Mouse (Mus musculus): ENCODE measurements around the gene Hnf1b. TPM values are rescaled to one million over a fixed set of nuclear protein-coding genes. Genes with fewer than 3 reads are reported as not detected.

Gene Hnf1b
- total and polyA plus RNA-seq, 3 experiments: 0.11 to 3.0 (median 0.42) TPM

DNA sequence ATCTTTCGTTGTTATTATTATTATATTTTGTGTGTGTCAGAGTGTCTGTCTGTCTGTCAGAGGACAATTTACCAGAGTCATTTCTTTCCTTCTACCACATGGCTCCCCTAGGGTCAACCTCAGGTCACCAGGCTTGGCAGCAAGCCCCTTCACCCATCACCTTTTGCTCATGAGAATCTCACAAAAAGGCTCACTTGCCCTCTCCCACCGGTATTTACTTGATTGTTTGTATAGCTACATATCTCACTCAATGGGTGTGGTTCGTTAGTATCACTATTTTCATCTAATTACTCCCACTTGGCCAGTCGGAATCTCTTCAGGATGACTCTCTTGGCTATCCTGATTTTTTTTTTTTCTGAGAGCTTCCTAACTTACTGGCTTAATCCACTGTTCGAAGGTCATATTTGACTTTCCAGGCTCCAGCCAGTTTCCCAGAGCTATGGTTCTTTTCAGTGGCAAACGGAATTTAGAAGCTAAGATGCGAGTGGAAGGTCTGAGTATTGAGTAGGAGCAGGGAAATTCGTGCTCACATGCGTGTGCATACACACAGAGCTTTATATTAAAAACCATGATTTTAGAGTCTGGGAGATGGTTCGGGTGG is 82.7 kb downstream of the Hnf1b start:
- H3K4me3 ChIP-seq (replicated peaks in 1 of 3; ENCODE audit: low read depth in 2 of 3, low read length in 2 of 3, poor library complexity in 1 of 3): no peak overlapping the region
- peaks cover 6% of the 10 kb centered on the region for H3K27me3 ChIP-seq (replicated peaks)
- in situ Hi-C loops (cut with MboI; ENCODE audit: low pct_ligation_motif_present, low pct_unique_long_range_greater_than_20kb, low sequenced_read_pairs): loop anchor here (25.0 kb wide), 1 partner anchor 370 kb away; no protein-coding TSS in a partner anchor
- H3K36me3 ChIP-seq (replicated peaks in 1 of 2; ENCODE audit: control insufficient read depth in 1 of 2, insufficient read depth in 1 of 2, low read length in 1 of 2): no peaks in the 10 kb centered on the region
- no peak overlapping the region for H3K9ac ChIP-seq (ENCODE audit: insufficient read depth, low read depth)
- H3K27ac ChIP-seq (ENCODE audit: insufficient read depth, low read depth): no peak overlapping the region
- no peak overlapping the region for H3K4me2 ChIP-seq (ENCODE audit: insufficient read depth, low read depth, poor library complexity, severe bottlenecking)
- peaks cover 0 to 7% of the 10 kb centered on the region in 2 experiments; a peak in 2 of 4 replicates for H3K4me1 ChIP-seq (ENCODE audit: control insufficient read depth in 1 of 2, insufficient read depth in 2 of 2)
- no peaks in the 10 kb centered on the region for H3K79me2 ChIP-seq (replicated peaks; ENCODE audit: control insufficient read depth, extremely low read depth, insufficient read depth, poor library complexity, severe bottlenecking)
- H3K9me3 ChIP-seq (replicated peaks; ENCODE audit: low read length): no peaks in the 10 kb centered on the region
- no peak for TF ChIP-seq POLR2A (IDR thresholded peaks at IDR 0.05; ENCODE audit: low read depth, low read length)
- no peak for TF ChIP-seq ETS1 (conservative IDR thresholded peaks at IDR 0.05; ENCODE audit: low read depth, low read length)
- no peak for TF ChIP-seq JUN (IDR thresholded peaks at IDR 0.05; ENCODE audit: insufficient read depth, low read depth, low read length)
- TF ChIP-seq ZC3H11A (IDR thresholded peaks at IDR 0.05; ENCODE audit: low read depth, low read length): no peak
- no peak for TF ChIP-seq JUND (conservative IDR thresholded peaks at IDR 0.05; ENCODE audit: low read depth, low read length)
- no peak for TF ChIP-seq MAZ (IDR thresholded peaks at IDR 0.05; ENCODE audit: low read depth, low read length)
- no peak for TF ChIP-seq PAX5 (IDR thresholded peaks at IDR 0.05; ENCODE audit: low read length)
- TF ChIP-seq TBP (conservative IDR thresholded peaks at IDR 0.05; ENCODE audit: low read depth, low read length): no peak
- no peak for TF ChIP-seq ZNF384 (IDR thresholded peaks at IDR 0.05; ENCODE audit: low read depth, low read length)
- no peak for TF ChIP-seq GABPA (IDR thresholded peaks at IDR 0.05; ENCODE audit: insufficient replicate concordance, low read depth, low read length)
- TF ChIP-seq POLR2AphosphoS2 (IDR thresholded peaks at IDR 0.05; ENCODE audit: low read depth, low read length): no peak
- TF ChIP-seq MXI1 (IDR thresholded peaks at IDR 0.05; ENCODE audit: low read depth, low read length): no peak
- no peak for TF ChIP-seq UBTF (IDR thresholded peaks at IDR 0.05; ENCODE audit: low read depth, low read length)
- TF ChIP-seq MAFK (IDR thresholded peaks at IDR 0.05; ENCODE audit: insufficient replicate concordance, low read length): no peak
- no peak for DNase-seq (ENCODE audit: extremely low read depth)
- dilution Hi-C loops (cut with MboI; ENCODE audit: extremely low pct_ligation_motif_present, extremely low pct_unique_long_range_greater_than_20kb, low sequenced_read_pairs): no loop called here

DNA sequence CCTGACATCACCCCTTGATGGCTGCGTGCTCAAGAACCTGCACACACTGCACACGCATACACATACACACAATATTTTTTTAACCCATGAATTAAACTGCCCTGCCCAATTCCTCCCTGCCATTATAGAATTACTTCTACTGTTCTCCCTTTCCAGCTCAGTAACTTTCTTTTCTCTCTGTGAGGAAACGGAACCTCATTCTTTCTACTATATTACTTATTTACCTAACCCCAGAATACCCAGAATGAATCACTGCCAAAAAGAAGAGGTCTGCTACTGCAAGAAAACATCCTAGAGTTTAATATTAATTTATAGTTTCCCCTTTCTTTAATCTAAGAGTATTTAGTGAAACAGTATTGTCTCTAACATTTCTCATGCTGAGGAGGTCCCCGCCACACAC is 83.5 kb downstream of the Hnf1b start:
- H3K9ac ChIP-seq (ENCODE audit: insufficient read depth, low read depth): no peak overlapping the region
- H3K4me3 ChIP-seq (replicated peaks in 1 of 3; ENCODE audit: low read depth in 2 of 3, low read length in 2 of 3, poor library complexity in 1 of 3): no peak overlapping the region
- H3K9me3 ChIP-seq (replicated peaks; ENCODE audit: low read length): no peaks in the 10 kb centered on the region
- H3K4me1 ChIP-seq (ENCODE audit: control insufficient read depth in 1 of 2, insufficient read depth in 2 of 2): peaks cover 0 to 7% of the 10 kb centered on the region in 2 experiments; a peak in 2 of 4 replicates
- H3K27ac ChIP-seq (ENCODE audit: insufficient read depth, low read depth): no peak overlapping the region
- in situ Hi-C loops (cut with MboI; ENCODE audit: low pct_ligation_motif_present, low pct_unique_long_range_greater_than_20kb, low sequenced_read_pairs): loop anchor here (25.0 kb wide), 1 partner anchor 371 kb away; no protein-coding TSS in a partner anchor
- no peaks in the 10 kb centered on the region for H3K79me2 ChIP-seq (replicated peaks; ENCODE audit: control insufficient read depth, extremely low read depth, insufficient read depth, poor library complexity, severe bottlenecking)
- H3K27me3 ChIP-seq (replicated peaks): peaks cover 6% of the 10 kb centered on the region
- DNase-seq (ENCODE audit: extremely low read depth): no peak
- dilution Hi-C loops (cut with MboI; ENCODE audit: extremely low pct_ligation_motif_present, extremely low pct_unique_long_range_greater_than_20kb, low sequenced_read_pairs): no loop called here
- no peaks in the 10 kb centered on the region for H3K36me3 ChIP-seq (replicated peaks in 1 of 2; ENCODE audit: control insufficient read depth in 1 of 2, insufficient read depth in 1 of 2, low read length in 1 of 2)
- H3K4me2 ChIP-seq (ENCODE audit: insufficient read depth, low read depth, poor library complexity, severe bottlenecking): no peak overlapping the region
- TF ChIP-seq MAFK (IDR thresholded peaks at IDR 0.05; ENCODE audit: insufficient replicate concordance, low read length): no peak
- TF ChIP-seq MAZ (IDR thresholded peaks at IDR 0.05; ENCODE audit: low read depth, low read length): no peak
- no peak for TF ChIP-seq USF2 (conservative IDR thresholded peaks at IDR 0.05; ENCODE audit: low read depth, low read length)
- TF ChIP-seq USF1 (IDR thresholded peaks at IDR 0.05; ENCODE audit: low read depth, low read length): no peak
- no peak for TF ChIP-seq TBP (conservative IDR thresholded peaks at IDR 0.05; ENCODE audit: low read depth, low read length)
- no peak for TF ChIP-seq E2F4 (IDR thresholded peaks at IDR 0.05; ENCODE audit: insufficient replicate concordance, low read depth, low read length)
- no peak for TF ChIP-seq GABPA (IDR thresholded peaks at IDR 0.05; ENCODE audit: insufficient replicate concordance, low read depth, low read length)
- TF ChIP-seq POLR2AphosphoS2 (IDR thresholded peaks at IDR 0.05; ENCODE audit: low read depth, low read length): no peak
- no peak for TF ChIP-seq UBTF (IDR thresholded peaks at IDR 0.05; ENCODE audit: low read depth, low read length)
- no peak for TF ChIP-seq MEF2A (IDR thresholded peaks at IDR 0.05; ENCODE audit: borderline replicate concordance, low read depth, low read length)
- TF ChIP-seq ZNF384 (IDR thresholded peaks at IDR 0.05; ENCODE audit: low read depth, low read length): no peak
- TF ChIP-seq CHD1 (IDR thresholded peaks at IDR 0.05; ENCODE audit: low read depth, low read length): no peak
- no peak for TF ChIP-seq JUND (conservative IDR thresholded peaks at IDR 0.05; ENCODE audit: low read depth, low read length)
- TF ChIP-seq HCFC1 (IDR thresholded peaks at IDR 0.05; ENCODE audit: low read depth, low read length): no peak
- TF ChIP-seq POLR2A (IDR thresholded peaks at IDR 0.05; ENCODE audit: low read depth, low read length): no peak
- no peak for TF ChIP-seq EP300 (IDR thresholded peaks at IDR 0.05; ENCODE audit: low read length)
- TF ChIP-seq PAX5 (IDR thresholded peaks at IDR 0.05; ENCODE audit: low read length): no peak
